Mouse (Mus musculus) kidney, adult 2 months (tissue): ENCODE data around the gene Gspt1.

ENCODE experiments used
- CTCF ChIP-seq: fragments of 200-500 bp; conservative IDR thresholded peaks from 2 replicates; pipeline ENCODE4 v1.5.1; 2011; ENCODE audit warnings: low read depth, mild to moderate bottlenecking, control low read depth, low read length, moderate library complexity, mixed read lengths; ENCODE audit not compliant: insufficient read depth, insufficient read length
- POLR2A ChIP-seq: fragments of 200-500 bp; IDR thresholded peaks from one replicate; pipeline ENCODE4 v1.6.1; 2011; ENCODE audit warnings: low read depth, low read length, control low read depth

DNA sequence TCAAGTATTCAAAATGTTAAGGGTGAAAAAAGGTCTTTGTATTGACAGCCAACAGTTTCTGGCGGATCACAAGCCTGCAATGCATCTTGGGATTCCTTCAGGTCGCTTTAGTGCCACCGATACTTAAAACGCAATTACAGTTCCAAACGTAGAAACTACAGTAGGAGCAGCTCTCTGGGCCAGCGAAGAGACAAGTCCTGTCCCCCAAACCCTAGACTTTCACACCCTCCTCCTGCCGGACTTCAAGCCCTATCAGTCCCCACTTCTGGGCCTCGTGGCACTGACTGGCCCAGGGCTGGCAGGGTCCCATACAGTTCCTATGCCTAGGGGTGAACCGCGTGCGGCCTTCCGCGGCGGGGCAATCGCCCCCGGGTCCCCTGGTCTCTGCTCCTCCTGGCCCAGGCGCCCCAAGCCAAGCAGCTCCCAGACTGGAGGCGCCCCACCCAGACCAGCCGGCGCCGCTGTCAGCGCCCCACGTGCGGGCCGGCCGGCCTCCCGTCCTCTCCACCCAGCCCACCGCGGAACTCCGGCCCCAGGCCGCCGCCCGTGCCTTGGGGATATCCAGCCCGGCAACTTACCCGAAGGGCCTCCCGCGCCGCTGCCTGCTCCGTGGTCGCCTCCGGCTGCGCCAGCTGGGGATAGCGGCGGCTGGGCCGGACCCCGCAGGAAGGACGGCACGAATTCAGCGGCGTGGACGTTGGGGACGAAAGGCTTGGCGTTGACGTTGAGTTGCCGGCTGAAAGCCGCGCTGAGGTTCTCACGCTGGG, 877 bp downstream of the Gspt1 start:
- TF ChIP-seq CTCF: no peak
- no peak for TF ChIP-seq POLR2A
